Mouse (Mus musculus) stomach, embryonic 15.5 days (tissue): ENCODE results near the gene Srp72. TPM values are rescaled to one million over a fixed set of nuclear protein-coding genes. Genes with fewer than 3 reads are reported as not detected.
"Not testable (repeated sequence)": the region's sequence is repeated elsewhere in the genome, so short reads cannot be mapped to it uniquely, and the experiment has no call there.

Source experiments
- ATAC-seq: fragments of 200-750 bp; cut with Nextera tagmentation; 2 replicates; pipeline ENCODE4 v1.8.0; 2017; ENCODE audit warnings: low read depth, moderate number of reproducible peaks, moderate TSS enrichment; ENCODE audit not compliant: insufficient read depth, low FRiP score
- H3K27ac ChIP-seq: fragments of 300-500 bp; sonication (generic); 2 replicates; pipeline ENCODE4 v1.5.1; 2015; ENCODE audit warnings: mild to moderate bottlenecking, inconsistent platforms
- H3K27me3 ChIP-seq: fragments of 300-500 bp; sonication (generic); replicated peaks from 2 replicates; pipeline ENCODE4 v1.6.1; 2015; ENCODE audit warnings: inconsistent platforms
- H3K36me3 ChIP-seq: fragments of 300-500 bp; sonication (generic); 2 replicates; pipeline ENCODE4 v1.6.1; 2015; ENCODE audit warnings: inconsistent platforms
- H3K4me1 ChIP-seq: fragments of 300-500 bp; sonication (generic); 2 replicates; pipeline ENCODE4 v1.6.1; 2015; ENCODE audit warnings: inconsistent platforms
- H3K4me2 ChIP-seq: fragments of 300-500 bp; sonication (generic); 2 replicates; pipeline ENCODE4 v1.6.1; 2015; ENCODE audit warnings: mild to moderate bottlenecking, inconsistent platforms
- H3K4me3 ChIP-seq: fragments of 300-500 bp; sonication (generic); replicated peaks from 2 replicates; pipeline ENCODE4 v1.5.1; 2015; ENCODE audit warnings: inconsistent platforms
- H3K9ac ChIP-seq: fragments of 300-500 bp; sonication (generic); 2 replicates; pipeline ENCODE4 v1.6.1; 2015; ENCODE audit warnings: inconsistent platforms
- H3K9me3 ChIP-seq: fragments of 300-500 bp; sonication (generic); 2 replicates; pipeline ENCODE4 v1.6.1; 2016; ENCODE audit warnings: inconsistent platforms
- WGBS: fragments of 180-500 bp; shearing (Covaris S2); methylation state at CpG from one replicate; pipeline ENCODE4 v1.1.7; 2015; 5-methylcytosine and 5-hydroxymethylcytosine counted together
- polyA plus RNA-seq: library from polyadenylated mRNA; unstranded; fragments of >200 nt; fragmentation: Nextera tagmentation; extraction: Ambion mirVana; gene quantifications from 2 replicates; pipeline ENCODE4 v1.2.1, GENCODE M21; 2015

Gene Srp72
- polyA plus RNA-seq, 1 experiment from 2014 or later = 89.4 TPM

DNA sequence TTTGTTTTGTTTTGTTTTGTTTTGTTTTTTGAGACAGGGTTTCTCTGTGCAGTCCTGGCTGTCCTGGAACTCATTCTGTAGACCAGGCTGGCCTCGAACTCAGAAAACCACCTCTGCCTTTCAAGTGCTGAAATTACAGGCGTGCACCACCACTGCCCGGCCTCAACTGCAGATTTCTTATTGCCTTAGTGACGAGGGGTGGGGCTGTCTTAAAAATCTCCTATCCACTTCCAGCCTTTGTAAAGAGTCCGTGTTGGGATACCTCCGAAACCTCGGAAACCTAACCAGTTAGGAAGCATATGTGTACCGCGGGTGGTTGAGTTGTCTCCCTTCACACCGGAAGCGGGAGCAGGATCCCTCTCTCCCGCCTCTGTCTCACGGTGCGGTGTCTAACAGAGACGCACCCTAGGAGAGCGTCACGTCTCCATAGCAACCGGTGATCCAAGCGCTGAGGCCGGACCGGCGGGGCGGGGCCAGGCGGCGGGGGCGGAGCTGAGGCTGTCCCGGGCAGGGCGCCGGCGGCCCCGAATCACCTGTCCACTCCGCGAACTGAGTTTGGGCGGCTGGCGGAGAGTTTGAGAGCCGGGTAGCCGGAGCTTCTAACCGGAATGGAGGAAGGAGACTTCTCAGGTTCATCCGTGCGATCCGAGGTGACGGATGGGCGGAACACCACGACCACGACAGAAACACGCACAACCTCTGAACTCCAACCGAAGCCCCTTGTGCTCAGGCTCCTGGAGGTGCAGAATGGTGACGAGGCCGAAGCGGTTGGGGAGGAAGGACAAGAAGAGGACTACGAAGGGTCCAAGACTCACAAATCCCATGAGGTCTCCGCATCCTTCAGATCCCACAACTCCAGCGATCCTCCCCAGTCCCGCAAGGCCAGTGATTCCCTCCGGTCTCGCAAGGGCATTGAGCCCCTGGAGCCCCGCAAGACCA lies 41.3 kb downstream of the Srp72 start, which contains the start of gene Thegl:
Gene Thegl, plus strand, starts transcription at position 480 of the 939 bp plus-strand sequence.
- Histone ChIP-seq H3K4me2 (peak within 1 kb of the TSS; percentile 75), H3K4me1 (no peaks in the 10 kb centered on the region), H3K27me3 (no peaks in the 10 kb centered on the region), H3K27ac (no peak within 1 kb of the TSS), H3K36me3 (no peaks in the 10 kb centered on the region), H3K4me3 (peak within 1 kb of the TSS; percentile 40), H3K9me3 (no peaks in the 10 kb centered on the region), H3K9ac (no peak within 1 kb of the TSS)
- WGBS = 14% methylated on average over 57 of the region's 57 CpGs
- peak; percentile 97 for ATAC-seq

DNA sequence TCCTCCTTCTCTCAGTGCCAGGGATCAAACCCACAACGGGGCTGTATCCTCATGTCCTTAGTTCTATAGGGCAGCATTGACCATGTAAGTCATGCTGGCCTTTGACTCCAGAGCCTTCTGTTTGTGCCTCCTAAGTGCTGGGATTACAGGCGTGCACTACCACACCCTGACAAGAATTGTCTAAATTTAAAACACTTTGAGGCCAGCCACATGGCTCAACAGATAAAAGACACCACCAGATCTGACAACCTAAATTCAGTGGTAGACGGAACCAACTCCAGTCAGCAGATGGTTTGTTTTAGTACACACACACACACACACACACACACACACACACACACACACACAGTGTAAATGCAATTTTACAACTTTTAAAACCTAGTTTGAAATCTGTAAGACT lies 53.6 kb downstream of the Srp72 start:
- Histone ChIP-seq H3K4me3 (no peak overlapping the region), H3K27me3 (no peaks in the 10 kb centered on the region), H3K4me2 (no peak overlapping the region), H3K27ac (no peak overlapping the region), H3K9ac (no peak overlapping the region), H3K9me3 (no peaks in the 10 kb centered on the region), H3K4me1 (no peaks in the 10 kb centered on the region), H3K36me3 (no peaks in the 10 kb centered on the region)
- no peak for ATAC-seq
- WGBS = 45% methylated on average over 3 of the region's 3 CpGs

DNA sequence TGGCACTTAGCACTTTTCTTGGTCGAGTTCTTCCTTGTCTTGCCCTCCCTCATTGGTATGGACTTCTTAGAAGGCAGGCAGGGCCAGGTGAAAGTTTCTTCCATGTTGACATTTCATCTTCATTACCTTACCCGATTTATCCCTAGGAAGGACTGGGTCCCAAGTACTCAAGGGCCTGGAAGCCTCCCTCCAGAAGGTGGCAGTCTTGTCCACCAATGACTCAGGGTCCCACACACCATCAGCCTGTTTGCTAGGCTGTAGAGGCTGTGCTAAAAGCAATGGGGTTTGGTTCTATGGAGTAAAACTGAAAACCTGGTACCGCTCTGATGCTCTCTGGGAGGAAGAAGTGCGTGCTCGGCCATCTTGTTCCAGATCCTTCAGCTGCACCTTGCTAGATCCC lies 55.3 kb downstream of the Srp72 start:
- Histone ChIP-seq H3K9ac (no peak overlapping the region), H3K4me1 (no peaks in the 10 kb centered on the region), H3K27ac (no peak overlapping the region), H3K4me2 (no peak overlapping the region), H3K9me3 (no peaks in the 10 kb centered on the region), H3K27me3 (no peaks in the 10 kb centered on the region), H3K36me3 (no peaks in the 10 kb centered on the region), H3K4me3 (no peak overlapping the region)
- 84% methylated on average over 5 of the region's 5 CpGs for WGBS
- ATAC-seq = no peak

DNA sequence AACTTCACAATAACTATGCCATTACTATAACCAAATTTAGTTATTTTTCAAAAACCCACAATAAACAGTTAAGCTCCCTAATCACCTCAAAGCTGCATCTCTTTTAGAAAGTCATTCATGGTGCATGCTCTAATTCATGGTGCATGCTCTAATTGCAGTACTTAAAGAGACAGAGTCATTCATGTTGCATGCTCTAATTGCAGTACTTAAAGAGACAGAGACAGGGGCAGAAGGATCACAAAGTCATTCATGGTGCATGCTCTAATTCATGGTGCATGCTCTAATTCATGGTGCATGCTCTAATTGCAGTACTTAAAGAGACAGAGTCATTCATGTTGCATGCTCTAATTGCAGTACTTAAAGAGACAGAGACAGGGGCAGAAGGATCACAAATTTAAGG lies 60.6 kb downstream of the Srp72 start:
- not testable (repeated sequence) for H3K27me3 ChIP-seq, H3K9ac ChIP-seq, H3K9me3 ChIP-seq, H3K4me2 ChIP-seq, H3K36me3 ChIP-seq, H3K27ac ChIP-seq, H3K4me3 ChIP-seq, ATAC-seq, H3K4me1 ChIP-seq

DNA sequence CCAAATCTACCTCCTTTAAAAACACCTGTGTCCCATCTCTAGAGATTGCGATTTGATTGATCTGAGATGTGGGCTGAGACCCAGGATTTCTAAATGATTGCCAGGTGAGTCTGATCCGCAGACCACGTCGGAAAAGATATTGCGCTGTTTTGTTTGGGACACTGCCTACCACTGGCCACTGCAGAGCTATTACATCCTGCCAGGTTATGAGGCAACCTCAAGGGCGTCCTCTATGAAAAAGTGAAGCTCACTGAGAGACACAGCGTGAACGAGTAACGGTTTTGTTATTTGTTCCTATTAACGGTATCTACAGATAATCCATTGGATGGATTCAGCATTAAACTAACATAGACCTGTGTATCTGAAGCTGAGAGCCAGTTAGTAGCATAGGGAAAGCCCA lies 64.0 kb downstream of the Srp72 start:
- H3K36me3 ChIP-seq = no peaks in the 10 kb centered on the region
- 90% methylated on average over 10 of the region's 10 CpGs for WGBS
- no peak for ATAC-seq

DNA sequence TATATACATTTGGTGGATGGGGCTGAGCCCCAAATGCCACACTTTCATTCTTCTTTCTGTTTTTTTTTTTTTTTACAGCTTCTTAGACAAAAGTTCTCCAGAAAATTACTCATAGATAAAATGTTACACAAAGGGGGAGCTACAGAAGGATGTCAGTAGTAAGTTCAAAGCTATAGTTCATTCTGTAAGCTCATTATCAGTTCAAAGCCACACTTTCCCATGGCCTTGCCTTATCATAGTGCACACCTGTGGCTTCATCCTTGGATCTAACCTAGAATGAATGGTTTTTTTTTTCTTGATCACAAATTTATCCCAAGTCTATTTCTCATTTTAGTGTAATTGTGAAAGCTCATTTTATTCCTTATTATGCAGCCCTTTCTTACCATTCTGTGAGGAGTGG lies 64.9 kb downstream of the Srp72 start:
- Histone ChIP-seq H3K4me1 (no peaks in the 10 kb centered on the region), H3K4me2 (no peak overlapping the region), H3K4me3 (no peak overlapping the region), H3K27ac (no peak overlapping the region), H3K9me3 (no peaks in the 10 kb centered on the region), H3K36me3 (no peaks in the 10 kb centered on the region), H3K27me3 (no peaks in the 10 kb centered on the region), H3K9ac (no peak overlapping the region)
- no peak for ATAC-seq

More for the DNA sequence above, 64.0 kb downstream of the Srp72 start:
- no peak overlapping the region for H3K27ac ChIP-seq
- H3K27me3 ChIP-seq = no peaks in the 10 kb centered on the region
- H3K4me2 ChIP-seq = no peak overlapping the region
- no peaks in the 10 kb centered on the region for H3K9me3 ChIP-seq
- H3K4me1 ChIP-seq = no peaks in the 10 kb centered on the region
- H3K9ac ChIP-seq = no peak overlapping the region
- H3K4me3 ChIP-seq = no peak overlapping the region

DNA sequence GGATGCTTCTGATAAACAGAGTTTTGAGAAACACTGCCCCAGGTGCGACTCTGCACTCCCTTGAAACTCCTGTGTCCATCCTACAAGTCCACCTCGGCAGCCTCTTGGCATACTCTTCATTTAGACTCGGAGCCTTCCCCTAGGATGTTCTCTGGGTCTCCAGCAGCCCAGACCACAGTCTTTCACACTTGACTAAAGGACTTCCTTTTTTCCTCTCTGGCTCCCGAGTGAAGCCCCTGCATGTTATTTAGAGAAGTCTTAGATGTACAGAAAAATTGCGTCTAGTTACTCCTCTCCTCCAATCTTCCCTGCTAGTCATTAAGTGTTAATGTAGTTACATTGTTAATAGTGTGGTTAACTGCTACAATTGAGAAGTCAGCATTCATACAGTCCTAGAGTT lies 69.9 kb downstream of the Srp72 start:
- no peak for ATAC-seq
- H3K4me1 ChIP-seq = no peaks in the 10 kb centered on the region
- WGBS = 60% methylated on average over 5 of the region's 5 CpGs
- H3K27me3 ChIP-seq = no peaks in the 10 kb centered on the region
- H3K4me2 ChIP-seq = no peak overlapping the region
- H3K27ac ChIP-seq = no peak overlapping the region
- no peak overlapping the region for H3K9ac ChIP-seq
- no peaks in the 10 kb centered on the region for H3K9me3 ChIP-seq
- no peaks in the 10 kb centered on the region for H3K36me3 ChIP-seq
- no peak overlapping the region for H3K4me3 ChIP-seq

Other genes starting within 250 kb of the Srp72 start
- gene Aasdh, start 69.2 kb upstream of the Srp72 start, polyA plus RNA-seq = 14.5 and 16.7 TPM in 2 replicates
- gene Paics, start 23.4 kb upstream of the Srp72 start, polyA plus RNA-seq = 220 and 231 TPM in 2 replicates
- 27.0 and 27.6 TPM in 2 replicates for gene Ppat, start 23.1 kb upstream of the Srp72 start, polyA plus RNA-seq
- 0.54 TPM in 1 of 2 replicates, not detected in the other for gene Arl9, start 29.4 kb downstream of the Srp72 start, polyA plus RNA-seq
- 0.22 and 0.48 TPM in 2 replicates for gene Thegl, start 41.3 kb downstream of the Srp72 start, polyA plus RNA-seq
- gene Hopx, start 140.4 kb downstream of the Srp72 start, polyA plus RNA-seq = 2.1 and 3.5 TPM in 2 replicates
- 1.6 and 1.9 TPM in 2 replicates for gene Spink2, start 236.8 kb downstream of the Srp72 start, polyA plus RNA-seq